Mouse (Mus musculus) embryonic fibroblast, embryonic 13.5 days (primary cell): Measurements from ENCODE around the gene Adamtsl1. TPM values are rescaled to one million over a fixed set of nuclear protein-coding genes. Genes with fewer than 3 reads are reported as not detected.

Experiments used
- H3K27ac ChIP-seq: 2 replicates; pipeline ENCODE4 v1.5.1; 2012; ENCODE audit warnings: low read length, control low read depth, inconsistent platforms; ENCODE audit not compliant: insufficient read depth
- H3K4me1 ChIP-seq: 2 replicates; pipeline ENCODE4 v1.6.1; 2011; ENCODE audit warnings: low read length; ENCODE audit not compliant: control insufficient read depth, insufficient read depth
- H3K4me3 ChIP-seq: 2 replicates; pipeline ENCODE4 v1.5.1; 2011; ENCODE audit warnings: mild to moderate bottlenecking, control low read depth, low read length; ENCODE audit not compliant: insufficient read depth
- CTCF ChIP-seq: IDR thresholded peaks from 2 replicates; pipeline ENCODE4 v1.5.1; 2011; ENCODE audit warnings: mild to moderate bottlenecking, control low read depth, low read length, moderate library complexity, borderline replicate concordance; ENCODE audit not compliant: insufficient read depth
- POLR2A ChIP-seq: IDR thresholded peaks from 2 replicates; pipeline ENCODE4 v1.6.1; 2011; ENCODE audit warnings: low read depth, mild to moderate bottlenecking, control low read depth, low read length, moderate library complexity
- polyA plus RNA-seq: library from polyadenylated mRNA; stranded (reverse); fragments of >200 nt; gene quantifications from 2 replicates; pipeline ENCODE4 v1.2.4, GENCODE M21; 2011; ENCODE audit warnings: low read depth; ENCODE audit not compliant: missing spikeins, insufficient read length

Gene Adamtsl1
- polyA plus RNA-seq, 1 experiment = 30.0 TPM

GRCm38 (mm10) chr4:85884031-85884430 is 370.1 kb downstream of the Adamtsl1 start:
- TF ChIP-seq POLR2A (no peak), CTCF (no peak)
- H3K4me3 ChIP-seq = no peak overlapping the region
- no peak overlapping the region for H3K27ac ChIP-seq
- no peaks in the 10 kb centered on the region for H3K4me1 ChIP-seq

GRCm38 (mm10) chr4:85889877-85890598 is 376.1 kb downstream of the Adamtsl1 start:
- H3K27ac ChIP-seq = no peak overlapping the region
- no peaks in the 10 kb centered on the region for H3K4me1 ChIP-seq
- TF ChIP-seq CTCF (no peak), POLR2A (no peak)
- no peak overlapping the region for H3K4me3 ChIP-seq

- no peak for TF ChIP-seq POLR2A
- TF ChIP-seq CTCF = no peak
- Histone ChIP-seq H3K27ac (no peak overlapping the region), H3K4me1 (no peaks in the 10 kb centered on the region; the same call in 1 of the 2 replicates), H3K4me3 (no peak overlapping the region)
These were observed 387.3 kb downstream of the Adamtsl1 start for GRCm38 (mm10) chr4:85901316-85901715.

GRCm38 (mm10) chr4:85904217-85904616 is 390.2 kb downstream of the Adamtsl1 start:
- H3K4me3 ChIP-seq = no peak overlapping the region
- H3K4me1 ChIP-seq = no peaks in the 10 kb centered on the region; the same call in 1 of the 2 replicates
- no peak overlapping the region for H3K27ac ChIP-seq
- TF ChIP-seq POLR2A = no peak
- TF ChIP-seq CTCF = no peak

GRCm38 (mm10) chr4:85916034-85916433 is 402.1 kb downstream of the Adamtsl1 start:
- Histone ChIP-seq H3K4me3 (no peak overlapping the region), H3K27ac (0 out of 2 replicates have a peak overlapping the region, but pooled peaks have one; percentile 4), H3K4me1 (peaks cover 3% of the 10 kb centered on the region; the same call in 1 of the 2 replicates)
- TF ChIP-seq POLR2A (no peak), CTCF (no peak)

GRCm38 (mm10) chr4:85918366-85918765 is 404.4 kb downstream of the Adamtsl1 start:
- peaks cover 3% of the 10 kb centered on the region; the same call in 1 of the 2 replicates for H3K4me1 ChIP-seq
- TF ChIP-seq CTCF (no peak), POLR2A (no peak)
- H3K27ac ChIP-seq = no peak overlapping the region
- no peak overlapping the region for H3K4me3 ChIP-seq

- TF ChIP-seq CTCF (no peak), POLR2A (no peak)
These were observed 406.5 kb downstream of the Adamtsl1 start for GRCm38 (mm10) chr4:85920474-85920873.

GRCm38 (mm10) chr4:85922741-85923140 is 408.8 kb downstream of the Adamtsl1 start:
- Histone ChIP-seq H3K4me3 (no peak overlapping the region), H3K4me1 (no peaks in the 10 kb centered on the region), H3K27ac (no peak overlapping the region)
- TF ChIP-seq POLR2A (no peak), CTCF (no peak)

More at GRCm38 (mm10) chr4:85920474-85920873, 406.5 kb downstream of the Adamtsl1 start:
- no peak overlapping the region for H3K27ac ChIP-seq
- H3K4me3 ChIP-seq = no peak overlapping the region
- H3K4me1 ChIP-seq = peaks cover 3% of the 10 kb centered on the region; the same call in 1 of the 2 replicates

- TF ChIP-seq CTCF (no peak), POLR2A (no peak)
- no peak overlapping the region for H3K4me3 ChIP-seq
- no peaks in the 10 kb centered on the region for H3K4me1 ChIP-seq
- H3K27ac ChIP-seq = no peak overlapping the region
These were observed 418.2 kb downstream of the Adamtsl1 start for GRCm38 (mm10) chr4:85932129-85932528.

GRCm38 (mm10) chr4:85939460-85939859 is 425.5 kb downstream of the Adamtsl1 start:
- Histone ChIP-seq H3K27ac (no peak overlapping the region), H3K4me1 (no peaks in the 10 kb centered on the region)
- TF ChIP-seq POLR2A (no peak), CTCF (no peak)

More at GRCm38 (mm10) chr4:85939460-85939859, 425.5 kb downstream of the Adamtsl1 start:
- H3K4me3 ChIP-seq = no peak overlapping the region
